Mouse (Mus musculus) lung, postnatal 4 days (tissue): ENCODE measurements at regions not wholly inside any gene's neighbourhood (a gene's known extent, or its start where the extent isn't known, plus 50 kb on each side); places are given as distances from the start of the nearest gene placed in this dataset.

Experiments used
- DNase-seq, 2 experiments: peaks; one replicate each; pipeline ENCODE4 v3.0.0; 2021

- no peak for DNase-seq
Measured at GRCm38 (mm10) chr10:45982731-45983274, 405.2 kb downstream of the Hace1 start.

- no peak for DNase-seq
Measured at GRCm38 (mm10) chr10:45983671-45984335, 406.2 kb downstream of the Hace1 start.

GRCm38 (mm10) chr10:45986341-45986740 lies 408.7 kb downstream of the Hace1 start:
- DNase-seq = no peak

GRCm38 (mm10) chr10:46006319-46006718 lies 428.7 kb downstream of the Hace1 start:
- no peak for DNase-seq

GRCm38 (mm10) chr10:46011916-46012596 lies 434.4 kb downstream of the Hace1 start:
- DNase-seq = peak in 1 of 2 experiments; percentile 7

- DNase-seq = no peak
Measured at GRCm38 (mm10) chr10:46012599-46012998, 435.0 kb downstream of the Hace1 start.

- DNase-seq = no peak
Measured at GRCm38 (mm10) chr10:46016295-46016694, 438.7 kb downstream of the Hace1 start.

- DNase-seq = no peak
Measured at GRCm38 (mm10) chr10:46045474-46046093, 468.0 kb downstream of the Hace1 start.

GRCm38 (mm10) chr10:46046094-46046749 lies 468.6 kb downstream of the Hace1 start:
- DNase-seq = no peak

- no peak for DNase-seq
Measured at GRCm38 (mm10) chr10:46046890-46047414, 469.3 kb downstream of the Hace1 start.

- DNase-seq = no peak
Measured at GRCm38 (mm10) chr10:46047591-46047990, 470.0 kb downstream of the Hace1 start.

- peak in 1 of 2 experiments; percentile 13 for DNase-seq
Measured at GRCm38 (mm10) chr10:46057362-46058198, 480.0 kb downstream of the Hace1 start.

- no peak for DNase-seq
Measured at GRCm38 (mm10) chr10:46058199-46058472, 480.5 kb downstream of the Hace1 start.

- DNase-seq = no peak
Measured at GRCm38 (mm10) chr10:46059285-46059684, 481.7 kb downstream of the Hace1 start.

- DNase-seq = no peak
Measured at GRCm38 (mm10) chr10:46063831-46064230, 486.2 kb downstream of the Hace1 start.

- no peak for DNase-seq
Measured at GRCm38 (mm10) chr10:46070766-46071165, 493.1 kb downstream of the Hace1 start.

GRCm38 (mm10) chr10:46071220-46071619 lies 493.6 kb downstream of the Hace1 start:
- peak in 1 of 2 experiments; percentile 20 for DNase-seq

GRCm38 (mm10) chr10:46071810-46072549 lies 494.4 kb downstream of the Hace1 start:
- no peak for DNase-seq

- DNase-seq = no peak
Measured at GRCm38 (mm10) chr10:46072550-46073470, 495.2 kb downstream of the Hace1 start.

GRCm38 (mm10) chr10:46087766-46088165 lies 510.1 kb downstream of the Hace1 start:
- DNase-seq = no peak
